Mouse (Mus musculus) megakaryocyte, embryonic 14.5 days (primary cell): ENCODE results near the gene Aldh6a1.

ENCODE experiments used
- FLI1 ChIP-seq: IDR thresholded peaks from 2 replicates; pipeline ENCODE4 v1.6.1; 2012; ENCODE audit warnings: low read length, inconsistent platforms, mixed read lengths
- GATA1 ChIP-seq: IDR thresholded peaks from 3 replicates; pipeline ENCODE4 v1.6.1; 2012; ENCODE audit warnings: mixed read lengths, low read length, inconsistent platforms, borderline replicate concordance

DNA sequence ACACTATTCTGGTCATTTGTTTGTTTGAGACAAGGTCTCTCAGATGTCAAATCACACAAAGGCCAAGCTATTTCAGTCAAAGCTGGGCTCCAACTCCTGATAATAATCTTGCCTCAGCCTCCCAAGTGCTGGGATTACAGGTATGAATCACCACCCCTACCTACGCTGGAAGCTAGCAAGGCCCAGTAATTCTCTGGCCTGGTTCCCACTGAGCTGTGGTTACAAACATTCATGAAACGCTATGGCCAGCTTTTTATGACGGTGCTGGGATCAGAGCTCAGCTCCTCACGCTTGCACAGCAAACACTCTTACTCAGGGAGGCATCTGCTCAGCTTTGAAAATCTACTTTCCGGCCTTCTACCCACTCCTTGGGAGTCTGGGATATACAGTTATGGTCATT lies 57.0 kb downstream of the Aldh6a1 start:
- TF ChIP-seq FLI1 (no peak), GATA1 (no peak)
